Mouse (Mus musculus) embryonic facial prominence, embryonic 12.5 days (tissue): ENCODE results near the gene Bad. TPM values are rescaled to one million over a fixed set of nuclear protein-coding genes. Genes with fewer than 3 reads are reported as not detected.

Experiments used
- ATAC-seq: fragments of 200-750 bp; cut with Nextera tagmentation; 2 replicates; pipeline ENCODE4 v1.8.0; 2017; ENCODE audit not compliant: insufficient number of reproducible peaks, insufficient read depth, low FRiP score, low TSS enrichment
- H3K27ac ChIP-seq: fragments of 300-500 bp; sonication (generic); 2 replicates; pipeline ENCODE4 v1.5.1; 2016; ENCODE audit warnings: mild to moderate bottlenecking
- H3K27me3 ChIP-seq: fragments of 300-500 bp; sonication (generic); 2 replicates; pipeline ENCODE4 v1.6.1; 2016; ENCODE audit warnings: mild to moderate bottlenecking, moderate library complexity
- H3K36me3 ChIP-seq: fragments of 300-500 bp; sonication (generic); 2 replicates; pipeline ENCODE4 v1.6.1; 2016; ENCODE audit warnings: mild to moderate bottlenecking
- H3K4me1 ChIP-seq: fragments of 300-500 bp; sonication (generic); 2 replicates; pipeline ENCODE4 v1.6.1; 2016
- H3K4me2 ChIP-seq: fragments of 300-500 bp; sonication (generic); replicated peaks from 2 replicates; pipeline ENCODE4 v1.6.1; 2016; ENCODE audit warnings: mild to moderate bottlenecking, moderate library complexity
- H3K4me3 ChIP-seq: fragments of 300-500 bp; sonication (generic); 2 replicates; pipeline ENCODE4 v1.5.1; 2016; ENCODE audit warnings: mild to moderate bottlenecking
- H3K9ac ChIP-seq: fragments of 300-500 bp; sonication (generic); 2 replicates; pipeline ENCODE4 v1.6.1; 2016; ENCODE audit warnings: mild to moderate bottlenecking, moderate library complexity
- H3K9me3 ChIP-seq: fragments of 300-500 bp; sonication (generic); 2 replicates; pipeline ENCODE4 v1.6.1; 2016; ENCODE audit warnings: mild to moderate bottlenecking, moderate library complexity
- WGBS: fragments of 180-500 bp; shearing (Covaris S2); methylation state at CpG from one replicate; pipeline ENCODE4 v1.1.7; 2016; 5-methylcytosine and 5-hydroxymethylcytosine counted together
- polyA plus RNA-seq: library from polyadenylated mRNA; unstranded; fragments of >200 nt; fragmentation: Nextera tagmentation; extraction: Ambion mirVana; gene quantifications from 2 replicates; pipeline ENCODE4 v1.2.1, GENCODE M21; 2016

Gene Bad
- polyA plus RNA-seq, 1 experiment from 2014 or later = 75.0 TPM

DNA sequence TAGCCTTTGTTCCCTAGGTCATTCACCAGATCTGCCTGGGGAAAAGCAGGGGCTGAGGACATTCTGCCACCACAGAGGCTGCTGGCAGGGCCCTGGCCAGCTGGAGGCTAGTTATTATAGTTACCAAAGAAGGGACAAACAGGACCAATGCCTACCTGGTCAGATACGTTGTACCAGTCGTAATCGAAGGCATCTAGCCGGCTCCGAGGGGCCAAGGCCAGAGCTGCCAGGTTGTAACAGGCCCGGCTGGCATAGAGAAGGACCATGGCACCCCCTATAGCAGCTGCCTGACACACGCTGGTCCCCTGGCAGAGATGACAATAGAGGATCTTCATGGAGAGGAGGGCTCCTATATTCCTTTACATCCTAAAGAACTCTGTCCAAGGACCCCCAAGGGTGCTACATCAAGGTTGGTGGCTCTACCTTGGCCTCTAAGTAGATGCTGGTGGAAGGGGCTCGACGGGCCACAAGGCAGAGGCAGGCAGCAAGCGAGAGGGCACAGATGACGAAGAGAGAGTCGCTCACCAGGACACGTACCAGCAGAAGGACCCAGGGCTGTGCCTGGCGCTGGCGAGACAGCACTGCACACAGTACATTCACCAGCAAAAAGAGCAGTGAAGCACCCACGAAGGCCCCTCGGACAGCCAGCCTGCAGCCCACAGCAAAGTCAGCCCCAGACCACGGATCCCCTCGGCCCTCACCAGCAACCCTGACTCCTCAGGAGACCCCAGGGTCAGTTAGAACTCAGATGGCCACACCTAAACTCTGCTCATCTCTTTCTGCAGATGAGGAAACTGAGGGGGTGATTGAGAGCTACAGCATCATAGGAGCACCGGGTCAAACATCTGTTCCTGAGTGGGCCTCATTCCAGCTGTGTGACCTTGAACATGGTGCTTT, 2.3 kb upstream of the Bad start:
- WGBS = 89% methylated on average over 20 of the region's 20 CpGs
- H3K27me3 ChIP-seq = peaks cover 19% of the 10 kb centered on the region
- no peak for ATAC-seq
- no peak overlapping the region for H3K27ac ChIP-seq
- H3K4me2 ChIP-seq = no peak overlapping the region
- no peaks in the 10 kb centered on the region for H3K9me3 ChIP-seq
- H3K9ac ChIP-seq = peak overlapping the region; percentile 24; the same call in 1 of the 2 replicates
- no peak overlapping the region for H3K4me3 ChIP-seq
- peaks cover 16% of the 10 kb centered on the region for H3K4me1 ChIP-seq
- no peaks in the 10 kb centered on the region for H3K36me3 ChIP-seq

GRCm38 (mm10) chr19:6940396-6941351, 987 bp upstream of the Bad start:
- H3K9me3 ChIP-seq = no peaks in the 10 kb centered on the region
- H3K27ac ChIP-seq = no peak overlapping the region
- peak overlapping the region; percentile 69 for H3K4me3 ChIP-seq
- H3K36me3 ChIP-seq = peaks cover 2% of the 10 kb centered on the region; the same call in 1 of the 2 replicates
- peak overlapping the region; percentile 88 for H3K9ac ChIP-seq
- no peak; the same call in 1 of the 2 replicates for ATAC-seq
- WGBS = 22% methylated on average over 27 of the region's 29 CpGs
- peaks cover 16% of the 10 kb centered on the region for H3K4me1 ChIP-seq
- peak overlapping the region; percentile 95 for H3K4me2 ChIP-seq
- H3K27me3 ChIP-seq = peaks cover 7% of the 10 kb centered on the region

DNA sequence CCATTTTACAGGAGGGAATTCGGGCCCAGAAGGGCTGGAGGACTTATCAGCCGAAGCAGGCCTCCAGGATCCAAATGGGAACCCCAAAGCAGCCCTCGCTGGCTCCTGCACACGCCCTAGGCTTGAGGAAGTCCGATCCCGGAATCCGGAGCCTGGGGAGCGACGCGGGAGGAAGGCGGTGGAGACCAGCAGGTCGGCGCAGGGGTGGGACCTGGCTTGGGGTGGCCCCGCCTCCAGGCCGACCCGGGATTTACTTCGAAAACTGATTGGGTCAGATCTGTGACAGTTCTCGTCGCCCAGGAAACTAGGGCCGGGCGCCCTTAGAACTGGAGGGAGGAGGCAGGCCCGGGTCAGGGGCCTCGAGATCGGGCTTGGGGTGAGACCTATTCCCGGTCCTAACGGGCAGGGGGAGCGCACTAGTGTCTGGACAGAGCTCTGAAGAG, 609 bp downstream of the Bad start, which contains the start of gene Gpr137:
Gpr137 (minus strand) TSS at position 232 of the 443 bp plus-strand sequence.
- Histone ChIP-seq H3K27me3 (no peaks in the 10 kb centered on the region), H3K9ac (peak within 1 kb of the TSS; percentile 88), H3K36me3 (peaks cover 8% of the 10 kb centered on the region; the same call in 1 of the 2 replicates), H3K27ac (peak within 1 kb of the TSS; percentile 89), H3K9me3 (no peaks in the 10 kb centered on the region), H3K4me3 (peak within 1 kb of the TSS; percentile 69), H3K4me1 (peaks cover 16% of the 10 kb centered on the region), H3K4me2 (peak within 1 kb of the TSS; percentile 95)
- under 1% methylated on average over 27 of the region's 27 CpGs for WGBS
- peak; percentile 85 for ATAC-seq

DNA sequence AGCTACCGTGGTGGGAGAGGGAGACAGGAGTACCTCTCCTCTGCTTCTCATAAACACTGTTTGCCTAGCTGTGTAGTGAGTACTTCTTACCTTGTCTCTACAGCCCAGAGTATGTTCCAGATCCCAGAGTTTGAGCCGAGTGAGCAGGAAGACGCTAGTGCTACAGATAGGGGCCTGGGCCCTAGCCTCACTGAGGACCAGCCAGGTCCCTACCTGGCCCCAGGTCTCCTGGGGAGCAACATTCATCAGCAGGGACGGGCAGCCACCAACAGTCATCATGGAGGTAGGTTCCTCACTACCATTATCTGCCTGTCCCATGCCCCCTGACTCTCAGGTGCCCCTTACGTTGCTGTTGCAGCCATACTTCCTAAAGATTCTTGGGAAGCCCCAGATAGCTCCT, 1.1 kb downstream of the Bad start:
- Histone ChIP-seq H3K9ac (peak overlapping the region; percentile 88), H3K4me3 (peak overlapping the region; percentile 69), H3K27me3 (no peaks in the 10 kb centered on the region), H3K9me3 (no peaks in the 10 kb centered on the region), H3K4me1 (peaks cover 16% of the 10 kb centered on the region), H3K36me3 (peaks cover 8% of the 10 kb centered on the region; the same call in 1 of the 2 replicates), H3K27ac (peak overlapping the region; percentile 89), H3K4me2 (peak overlapping the region; percentile 95)
- WGBS = 30% methylated on average over 5 of the region's 5 CpGs
- no peak for ATAC-seq

GRCm38 (mm10) chr19:6943709-6944108, 2.0 kb downstream of the Bad start:
- H3K27ac ChIP-seq = no peak overlapping the region
- no peak overlapping the region for H3K4me3 ChIP-seq
- 96% methylated on average over 6 of the region's 6 CpGs for WGBS
- no peak overlapping the region for H3K9ac ChIP-seq
- ATAC-seq = no peak
- H3K27me3 ChIP-seq = no peaks in the 10 kb centered on the region
- peaks cover 16% of the 10 kb centered on the region for H3K4me1 ChIP-seq
- H3K4me2 ChIP-seq = no peak overlapping the region
- H3K36me3 ChIP-seq = peaks cover 11% of the 10 kb centered on the region
- no peaks in the 10 kb centered on the region for H3K9me3 ChIP-seq

GRCm38 (mm10) chr19:6947742-6948141, 6.1 kb downstream of the Bad start:
- Histone ChIP-seq H3K4me3 (no peak overlapping the region), H3K9me3 (no peaks in the 10 kb centered on the region), H3K4me1 (peaks cover 17% of the 10 kb centered on the region), H3K9ac (no peak overlapping the region), H3K27ac (no peak overlapping the region), H3K27me3 (no peaks in the 10 kb centered on the region), H3K36me3 (peaks cover 11% of the 10 kb centered on the region), H3K4me2 (no peak overlapping the region)
- WGBS = 52% methylated on average over 4 of the region's 4 CpGs
- ATAC-seq = no peak

DNA sequence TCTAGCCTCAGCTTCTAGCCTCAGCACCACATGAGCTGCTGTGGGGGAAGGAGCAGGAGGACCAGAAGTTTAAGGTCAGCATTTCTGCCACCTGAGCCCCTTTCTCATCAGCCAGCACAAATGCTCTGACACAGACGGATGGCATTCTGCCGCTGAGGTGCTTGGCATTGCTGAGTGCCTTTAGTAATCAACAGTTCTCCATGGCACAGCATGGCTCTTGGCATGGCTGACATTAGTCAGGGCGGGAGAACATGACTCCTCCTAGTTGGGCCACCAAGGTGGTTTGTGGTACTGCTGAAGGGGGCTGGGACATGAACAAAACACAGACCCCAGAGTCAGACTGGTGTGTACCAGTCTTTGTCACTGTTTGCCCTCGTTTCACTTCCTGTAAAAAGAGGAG, 6.5 kb downstream of the Bad start:
- H3K36me3 ChIP-seq = peaks cover 11% of the 10 kb centered on the region
- H3K27ac ChIP-seq = no peak overlapping the region
- no peak for ATAC-seq
- no peak overlapping the region for H3K4me2 ChIP-seq
- WGBS = 79% methylated on average over 4 of the region's 4 CpGs
- no peak overlapping the region for H3K4me3 ChIP-seq
- no peak overlapping the region for H3K9ac ChIP-seq
- H3K4me1 ChIP-seq = peaks cover 16% of the 10 kb centered on the region
- H3K9me3 ChIP-seq = no peaks in the 10 kb centered on the region
- no peaks in the 10 kb centered on the region for H3K27me3 ChIP-seq

DNA sequence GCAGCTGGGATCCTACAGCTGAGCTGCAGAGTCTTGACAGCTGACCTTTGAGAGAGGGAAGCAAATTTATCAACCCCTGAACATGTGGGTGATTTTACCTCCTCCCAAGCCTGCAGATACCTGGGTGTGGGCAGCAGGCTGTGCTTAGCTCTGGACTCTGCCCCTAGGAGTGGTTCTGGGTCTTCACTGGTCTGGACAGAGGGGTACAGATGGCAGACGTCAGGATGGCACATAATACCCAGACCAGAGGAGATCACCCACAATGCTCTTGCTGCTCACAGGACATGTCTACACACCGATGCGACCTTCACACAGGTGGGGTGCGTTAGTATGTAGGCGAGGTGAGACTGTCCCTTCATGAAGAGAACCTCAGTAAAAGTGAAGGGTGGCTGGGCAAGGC, 7.9 kb downstream of the Bad start:
- Histone ChIP-seq H3K9me3 (no peaks in the 10 kb centered on the region), H3K36me3 (peaks cover 22% of the 10 kb centered on the region), H3K4me2 (no peak overlapping the region), H3K27ac (0 out of 2 replicates have a peak overlapping the region, but pooled peaks have one; percentile 23), H3K9ac (0 out of 2 replicates have a peak overlapping the region, but pooled peaks have one; percentile 77), H3K4me3 (peak overlapping the region; percentile 61; the same call in 1 of the 2 replicates), H3K27me3 (no peaks in the 10 kb centered on the region), H3K4me1 (peaks cover 16% of the 10 kb centered on the region)
- ATAC-seq = no peak
- WGBS = 87% methylated on average over 5 of the region's 5 CpGs

GRCm38 (mm10) chr19:6949951-6950350, 8.3 kb downstream of the Bad start:
- Histone ChIP-seq H3K27me3 (no peaks in the 10 kb centered on the region), H3K36me3 (peaks cover 26% of the 10 kb centered on the region), H3K9me3 (no peaks in the 10 kb centered on the region), H3K27ac (0 out of 2 replicates have a peak overlapping the region, but pooled peaks have one; percentile 23), H3K4me3 (peak overlapping the region; percentile 61), H3K4me2 (peak overlapping the region; percentile 93), H3K4me1 (peaks cover 16% of the 10 kb centered on the region), H3K9ac (peak overlapping the region; percentile 77)
- WGBS = 56% methylated on average over 5 of the region's 5 CpGs
- ATAC-seq = no peak

- peak overlapping the region; percentile 98 for H3K27ac ChIP-seq
- H3K9me3 ChIP-seq = no peaks in the 10 kb centered on the region
- under 1% methylated on average over 28 of the region's 28 CpGs for WGBS
- peak; percentile 61 for ATAC-seq
- H3K4me1 ChIP-seq = peaks cover 16% of the 10 kb centered on the region
- H3K4me3 ChIP-seq = peak overlapping the region; percentile 61
- H3K9ac ChIP-seq = peak overlapping the region; percentile 77
- H3K27me3 ChIP-seq = no peaks in the 10 kb centered on the region
- peaks cover 32% of the 10 kb centered on the region for H3K36me3 ChIP-seq
- peak overlapping the region; percentile 93 for H3K4me2 ChIP-seq
Observed at GRCm38 (mm10) chr19:6950613-6951153, 9.0 kb downstream of the Bad start.
